Mouse (Mus musculus): ENCODE data around the gene Dscaml1. TPM values are rescaled to one million over a fixed set of nuclear protein-coding genes. Genes with fewer than 3 reads are reported as not detected.

Gene Dscaml1
- polyA plus RNA-seq, 1 experiment from 2014 or later = 1.1 TPM

DNA sequence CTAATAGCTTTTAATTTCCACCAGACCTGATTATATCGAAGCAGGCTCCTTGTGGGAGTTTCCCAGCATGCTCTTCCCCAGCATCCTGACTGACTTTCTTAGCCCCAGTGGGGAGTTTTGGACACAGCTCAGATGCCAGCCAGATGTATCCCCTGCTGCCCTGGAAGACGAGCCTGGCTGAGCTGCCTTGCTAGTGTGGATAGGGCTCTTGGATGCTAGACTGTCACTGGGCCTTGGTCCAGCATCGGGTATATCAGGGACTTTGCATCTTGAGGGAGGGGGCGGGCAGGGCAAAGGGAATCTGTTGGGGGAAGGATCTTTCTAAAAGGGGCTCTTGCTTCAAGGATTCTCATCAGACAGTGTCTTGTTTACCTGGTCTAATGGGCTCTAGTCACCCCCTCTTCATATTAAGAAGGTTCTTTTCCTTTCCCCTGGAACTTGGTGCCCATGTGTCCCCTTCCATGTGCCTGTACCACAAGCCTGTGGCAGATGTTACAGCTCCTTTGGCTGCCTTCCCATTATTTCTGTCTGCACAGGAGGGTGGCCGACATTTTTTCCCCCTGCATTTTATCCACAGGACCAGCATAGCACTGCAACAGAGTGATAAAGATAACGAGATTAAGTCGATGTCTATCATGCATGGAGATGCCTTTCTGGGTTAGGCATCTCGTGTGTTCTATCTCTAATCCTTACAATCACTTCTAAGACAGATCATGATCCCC, 28.6 kb downstream of the Dscaml1 start:
- ATAC-seq (ENCODE audit: insufficient read depth, low FRiP score, low TSS enrichment) (no peak), DNase-seq (ENCODE audit: low spot score) (no peak)
- no peaks in the 10 kb centered on the region for H3K9me3 ChIP-seq (ENCODE audit: control insufficient read depth, low read length)
- 80% methylated on average over 8 of the region's 8 CpGs for WGBS
- no peak overlapping the region for H3K4me2 ChIP-seq (ENCODE audit: low read depth)
- H3K4me1 ChIP-seq (ENCODE audit: control insufficient read depth, insufficient read depth, low read length) = no peaks in the 10 kb centered on the region
- no peaks in the 10 kb centered on the region for H3K36me3 ChIP-seq (ENCODE audit: control insufficient read depth, insufficient read depth, low read length)
- no peak overlapping the region for H3K27ac ChIP-seq (ENCODE audit: low read depth, low read length)
- H3K27me3 ChIP-seq (ENCODE audit: control insufficient read depth, insufficient read depth, low read length) = no peaks in the 10 kb centered on the region
- no peak overlapping the region for H3K9ac ChIP-seq (ENCODE audit: low read length)
- no peak overlapping the region for H3K4me3 ChIP-seq (ENCODE audit: low read depth, low read length)

DNA sequence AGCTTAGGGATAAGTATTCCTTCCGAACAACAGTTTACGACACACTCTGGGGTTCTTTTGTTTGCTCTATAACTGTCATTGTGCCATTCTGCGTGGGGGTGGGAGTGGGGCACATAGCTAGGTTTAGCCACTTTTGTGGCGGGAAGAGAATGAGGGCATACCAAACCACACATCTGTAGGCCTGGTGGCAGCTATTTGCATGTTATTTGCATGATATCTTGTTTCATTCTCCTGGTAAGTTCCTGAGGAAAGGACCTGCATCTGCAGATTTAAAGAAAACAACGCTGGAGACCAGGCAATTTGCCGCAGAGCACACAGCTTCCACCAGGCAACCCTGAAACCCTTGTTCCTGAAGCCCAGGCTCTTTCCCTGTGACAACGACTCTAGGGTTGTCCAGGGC, 30.8 kb downstream of the Dscaml1 start:
- ATAC-seq (ENCODE audit: insufficient read depth, low FRiP score, low TSS enrichment) = no peak
- no peaks in the 10 kb centered on the region for H3K4me1 ChIP-seq (ENCODE audit: control insufficient read depth, insufficient read depth, low read length)
- no peak overlapping the region for H3K4me3 ChIP-seq (ENCODE audit: low read depth, low read length)
- H3K4me2 ChIP-seq (ENCODE audit: low read depth) = no peak overlapping the region
- DNase-seq (ENCODE audit: low spot score) = no peak
- H3K9ac ChIP-seq (ENCODE audit: low read length) = no peak overlapping the region
- H3K27me3 ChIP-seq (ENCODE audit: control insufficient read depth, insufficient read depth, low read length) = no peaks in the 10 kb centered on the region
- H3K36me3 ChIP-seq (ENCODE audit: control insufficient read depth, insufficient read depth, low read length) = no peaks in the 10 kb centered on the region
- 28% methylated on average over 7 of the region's 7 CpGs for WGBS
- H3K9me3 ChIP-seq (ENCODE audit: control insufficient read depth, low read length) = no peaks in the 10 kb centered on the region
- no peak overlapping the region for H3K27ac ChIP-seq (ENCODE audit: low read depth, low read length)

DNA sequence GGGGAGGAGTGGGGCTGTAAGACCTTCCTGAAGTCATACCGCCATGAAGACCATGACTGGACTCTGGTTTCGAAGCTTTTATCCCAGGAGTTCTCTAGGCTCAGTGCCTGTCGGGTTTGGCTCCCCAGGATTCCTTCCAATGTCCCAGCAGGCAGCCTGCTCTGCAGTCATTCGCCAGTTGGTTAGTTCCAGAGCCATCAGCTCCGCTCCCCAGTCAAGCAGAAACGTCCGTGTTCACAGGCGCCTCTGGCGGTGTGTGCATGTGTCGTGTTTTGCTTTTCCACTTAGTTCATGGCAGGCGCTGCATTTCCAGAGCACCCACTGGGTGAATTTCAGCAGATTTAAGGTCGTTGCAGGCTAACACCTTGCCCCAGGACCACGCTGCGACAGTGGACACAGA, 31.9 kb downstream of the Dscaml1 start:
- WGBS = 66% methylated on average over 14 of the region's 14 CpGs
- ATAC-seq (ENCODE audit: insufficient read depth, low FRiP score, low TSS enrichment) (no peak), DNase-seq (ENCODE audit: low spot score) (no peak)
- no peak overlapping the region for H3K27ac ChIP-seq (ENCODE audit: low read depth, low read length)
- no peak overlapping the region for H3K4me2 ChIP-seq (ENCODE audit: low read depth)
- H3K9ac ChIP-seq (ENCODE audit: low read length) = no peak overlapping the region
- H3K36me3 ChIP-seq (ENCODE audit: control insufficient read depth, insufficient read depth, low read length) = no peaks in the 10 kb centered on the region
- H3K4me1 ChIP-seq (ENCODE audit: control insufficient read depth, insufficient read depth, low read length) = no peaks in the 10 kb centered on the region
- H3K9me3 ChIP-seq (ENCODE audit: control insufficient read depth, low read length) = no peaks in the 10 kb centered on the region
- no peaks in the 10 kb centered on the region for H3K27me3 ChIP-seq (ENCODE audit: control insufficient read depth, insufficient read depth, low read length)
- H3K4me3 ChIP-seq (ENCODE audit: low read depth, low read length) = no peak overlapping the region

DNA sequence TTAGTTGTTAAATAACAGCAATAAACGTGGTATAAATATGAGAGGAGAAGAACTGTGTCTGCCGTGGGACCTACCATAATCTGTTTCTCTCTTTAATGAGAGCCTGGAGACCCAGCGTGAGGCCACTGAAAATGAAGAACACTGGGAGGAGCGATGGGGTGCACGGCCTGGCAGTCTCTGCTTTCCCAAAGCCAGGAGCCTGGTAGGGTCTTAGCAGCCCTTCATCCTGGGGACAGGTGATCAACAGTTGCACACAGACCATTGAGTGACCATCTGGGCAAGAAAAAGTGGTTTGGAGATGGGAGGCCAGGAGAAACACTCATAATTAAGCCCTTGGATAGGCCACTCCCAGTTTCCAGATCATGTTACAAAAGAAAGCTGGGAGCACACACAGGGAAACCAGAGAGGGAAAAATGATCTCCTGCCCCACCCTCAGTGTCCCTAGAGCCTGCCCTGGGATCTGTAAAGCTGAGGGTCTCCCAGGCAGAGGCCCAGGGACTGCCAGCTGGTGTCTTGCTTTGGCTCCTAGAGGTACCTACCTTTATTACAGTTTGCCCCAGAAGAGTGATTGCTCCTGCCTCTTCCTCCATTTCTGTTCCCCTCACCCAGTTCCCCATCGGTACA, 39.1 kb downstream of the Dscaml1 start:
- DNase-seq (ENCODE audit: low spot score) = no peak
- no peak for ATAC-seq (ENCODE audit: insufficient read depth, low FRiP score, low TSS enrichment)
- Histone ChIP-seq H3K4me2 (ENCODE audit: low read depth) (no peak overlapping the region), H3K27me3 (ENCODE audit: control insufficient read depth, insufficient read depth, low read length) (no peaks in the 10 kb centered on the region), H3K9ac (ENCODE audit: low read length) (no peak overlapping the region), H3K27ac (ENCODE audit: low read depth, low read length) (no peak overlapping the region), H3K9me3 (ENCODE audit: control insufficient read depth, low read length) (no peaks in the 10 kb centered on the region), H3K4me1 (ENCODE audit: control insufficient read depth, insufficient read depth, low read length) (no peaks in the 10 kb centered on the region), H3K36me3 (ENCODE audit: control insufficient read depth, insufficient read depth, low read length) (no peaks in the 10 kb centered on the region), H3K4me3 (ENCODE audit: low read depth, low read length) (no peak overlapping the region)
- WGBS = 43% methylated on average over 6 of the region's 6 CpGs

DNA sequence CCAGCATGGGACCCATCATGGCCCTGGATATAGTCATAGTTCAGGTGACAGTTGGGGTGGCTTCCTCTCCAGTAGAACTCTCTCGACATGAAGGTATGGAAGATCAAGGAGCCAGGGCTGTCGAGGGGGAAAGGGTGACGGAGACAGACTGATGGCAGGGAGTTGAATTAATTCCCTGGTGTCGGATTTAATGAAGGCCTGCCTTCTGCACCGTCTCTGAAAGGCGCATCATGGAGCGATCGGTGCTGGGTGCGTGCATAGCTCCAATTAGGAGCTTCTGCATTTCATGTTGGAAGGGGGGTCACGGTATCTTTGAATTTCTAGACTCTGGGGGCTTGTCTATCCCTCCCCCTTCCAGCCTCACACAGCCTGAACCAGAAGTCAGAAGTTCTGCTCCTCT, 41.8 kb downstream of the Dscaml1 start:
- WGBS = 79% methylated on average over 10 of the region's 10 CpGs
- H3K4me1 ChIP-seq (ENCODE audit: control insufficient read depth, insufficient read depth, low read length) = no peaks in the 10 kb centered on the region
- H3K9ac ChIP-seq (ENCODE audit: low read length) = no peak overlapping the region
- H3K4me3 ChIP-seq (ENCODE audit: low read depth, low read length) = no peak overlapping the region
- H3K4me2 ChIP-seq (ENCODE audit: low read depth) = no peak overlapping the region
- H3K9me3 ChIP-seq (ENCODE audit: control insufficient read depth, low read length) = no peaks in the 10 kb centered on the region
- H3K36me3 ChIP-seq (ENCODE audit: control insufficient read depth, insufficient read depth, low read length) = no peaks in the 10 kb centered on the region
- no peak for DNase-seq (ENCODE audit: low spot score)
- H3K27me3 ChIP-seq (ENCODE audit: control insufficient read depth, insufficient read depth, low read length) = no peaks in the 10 kb centered on the region
- ATAC-seq (ENCODE audit: insufficient read depth, low FRiP score, low TSS enrichment) = no peak
- H3K27ac ChIP-seq (ENCODE audit: low read depth, low read length) = no peak overlapping the region

DNA sequence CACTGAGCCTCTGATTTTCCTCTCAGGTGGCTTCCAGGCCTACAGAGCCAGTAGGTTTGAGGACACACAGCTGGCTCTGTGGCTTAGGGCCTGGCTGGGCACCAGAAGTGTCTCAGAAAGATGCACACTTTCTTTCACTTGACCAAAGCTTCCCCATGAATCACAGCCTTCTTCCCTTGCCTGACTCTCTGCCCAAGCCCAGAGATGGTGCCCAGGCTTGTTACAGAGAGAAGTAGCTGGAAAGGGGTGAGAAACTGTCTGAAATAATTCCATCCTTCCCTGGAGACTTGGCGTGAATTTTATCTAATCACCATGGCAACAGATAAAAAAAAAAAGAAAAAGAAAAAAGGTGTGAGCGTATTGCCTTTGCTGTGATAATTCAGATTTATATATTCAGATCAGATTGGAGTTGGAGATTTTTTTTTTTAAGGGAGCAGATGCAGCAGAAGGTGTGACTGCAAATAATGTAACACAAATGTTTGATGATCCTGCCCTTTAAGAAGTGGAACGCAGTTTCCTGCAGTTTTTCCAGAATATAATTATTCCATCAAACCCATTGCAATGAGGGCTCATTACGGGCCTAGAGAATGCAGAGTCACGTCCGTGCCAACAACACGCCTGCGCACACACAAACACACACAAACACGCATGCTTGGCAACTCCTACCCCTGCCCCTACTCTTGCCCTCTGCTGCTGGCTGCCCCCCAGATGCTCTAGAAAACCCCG, 44.5 kb downstream of the Dscaml1 start:
- Histone ChIP-seq H3K9ac (ENCODE audit: low read length) (no peak overlapping the region), H3K9me3 (ENCODE audit: control insufficient read depth, low read length) (no peaks in the 10 kb centered on the region), H3K27me3 (ENCODE audit: control insufficient read depth, insufficient read depth, low read length) (no peaks in the 10 kb centered on the region), H3K4me2 (ENCODE audit: low read depth) (no peak overlapping the region), H3K4me3 (ENCODE audit: low read depth, low read length) (no peak overlapping the region), H3K27ac (ENCODE audit: low read depth, low read length) (no peak overlapping the region), H3K36me3 (ENCODE audit: control insufficient read depth, insufficient read depth, low read length) (no peaks in the 10 kb centered on the region), H3K4me1 (ENCODE audit: control insufficient read depth, insufficient read depth, low read length) (no peaks in the 10 kb centered on the region)
- DNase-seq (ENCODE audit: low spot score) (no peak), ATAC-seq (ENCODE audit: insufficient read depth, low FRiP score, low TSS enrichment) (no peak)
- WGBS = 90% methylated on average over 10 of the region's 10 CpGs

DNA sequence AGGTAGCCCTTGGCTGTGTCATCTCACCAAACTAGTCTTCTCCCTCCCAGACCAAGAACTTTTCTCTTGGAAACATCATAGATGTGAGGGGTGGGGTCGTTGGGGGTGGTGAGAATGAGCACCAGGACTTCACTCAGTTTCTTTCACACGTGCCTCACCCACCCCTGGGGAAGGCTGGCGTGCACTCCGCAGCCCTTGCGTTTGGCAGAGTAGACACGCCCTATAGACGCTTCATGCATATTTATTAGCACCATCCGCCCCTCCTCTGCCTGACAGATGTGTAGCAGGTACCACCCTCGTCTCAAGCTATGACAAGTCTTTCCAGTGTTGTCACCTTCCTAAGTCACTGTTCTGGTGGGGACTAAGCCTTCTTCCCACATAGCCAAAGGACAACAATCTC, 45.3 kb downstream of the Dscaml1 start:
- Histone ChIP-seq H3K4me1 (ENCODE audit: control insufficient read depth, insufficient read depth, low read length) (no peaks in the 10 kb centered on the region), H3K27me3 (ENCODE audit: control insufficient read depth, insufficient read depth, low read length) (no peaks in the 10 kb centered on the region), H3K9me3 (ENCODE audit: control insufficient read depth, low read length) (no peaks in the 10 kb centered on the region), H3K4me3 (ENCODE audit: low read depth, low read length) (no peak overlapping the region), H3K9ac (ENCODE audit: low read length) (no peak overlapping the region), H3K27ac (ENCODE audit: low read depth, low read length) (no peak overlapping the region), H3K4me2 (ENCODE audit: low read depth) (no peak overlapping the region), H3K36me3 (ENCODE audit: control insufficient read depth, insufficient read depth, low read length) (no peaks in the 10 kb centered on the region)
- ATAC-seq (ENCODE audit: insufficient read depth, low FRiP score, low TSS enrichment) = no peak
- DNase-seq (ENCODE audit: low spot score) = no peak
- WGBS = 33% methylated on average over 9 of the region's 9 CpGs

DNA sequence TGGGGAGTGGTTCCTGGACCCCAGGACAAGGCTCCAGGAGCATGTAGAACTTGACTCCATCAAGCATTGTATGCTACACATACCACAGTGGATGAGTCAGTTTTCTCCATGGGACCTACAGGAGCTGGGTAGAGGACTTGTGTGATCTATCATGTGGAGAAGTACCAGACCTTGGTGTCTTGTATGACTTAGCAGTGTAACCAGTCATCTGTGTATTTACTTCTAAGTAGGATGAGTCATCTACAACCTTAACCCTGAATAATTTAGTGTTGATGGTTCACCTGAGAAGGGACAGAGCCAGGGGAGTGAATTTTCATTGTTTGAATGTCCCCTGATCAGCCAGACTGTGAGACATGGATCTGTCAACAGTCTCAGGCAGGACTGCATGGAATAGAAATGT, 48.4 kb downstream of the Dscaml1 start:
- Histone ChIP-seq H3K4me3 (ENCODE audit: low read depth, low read length) (no peak overlapping the region), H3K9me3 (ENCODE audit: control insufficient read depth, low read length) (no peaks in the 10 kb centered on the region), H3K27me3 (ENCODE audit: control insufficient read depth, insufficient read depth, low read length) (no peaks in the 10 kb centered on the region), H3K27ac (ENCODE audit: low read depth, low read length) (no peak overlapping the region), H3K4me1 (ENCODE audit: control insufficient read depth, insufficient read depth, low read length) (no peaks in the 10 kb centered on the region), H3K9ac (ENCODE audit: low read length) (no peak overlapping the region), H3K36me3 (ENCODE audit: control insufficient read depth, insufficient read depth, low read length) (no peaks in the 10 kb centered on the region), H3K4me2 (ENCODE audit: low read depth) (no peak overlapping the region)
- no peak for DNase-seq (ENCODE audit: low spot score)
- no peak for ATAC-seq (ENCODE audit: insufficient read depth, low FRiP score, low TSS enrichment)

DNA sequence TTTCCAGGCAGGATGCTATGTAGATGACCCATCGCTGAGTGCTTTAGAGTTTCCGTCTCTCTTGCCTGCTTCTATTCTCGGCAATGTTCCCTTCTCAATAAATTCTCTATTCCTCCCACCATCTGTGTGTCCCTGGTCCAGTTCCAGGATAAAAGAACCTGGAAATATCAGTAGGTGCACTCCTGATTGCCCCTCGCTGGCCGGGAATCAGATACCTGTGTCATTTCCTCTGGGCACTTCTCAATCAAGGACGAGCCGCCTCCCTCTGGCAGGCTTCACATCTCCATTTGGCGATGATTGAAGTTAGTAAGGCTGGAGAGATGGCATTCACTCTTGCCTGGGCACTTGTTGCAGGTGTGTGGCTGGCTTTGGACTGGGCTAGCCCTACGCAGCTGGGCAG, 54.5 kb downstream of the Dscaml1 start:
- DNase-seq (ENCODE audit: low spot score) (no peak), ATAC-seq (ENCODE audit: insufficient read depth, low FRiP score, low TSS enrichment) (no peak)
- H3K9ac ChIP-seq (ENCODE audit: low read length) = no peak overlapping the region
- WGBS = 84% methylated on average over 9 of the region's 9 CpGs
- no peaks in the 10 kb centered on the region for H3K9me3 ChIP-seq (ENCODE audit: control insufficient read depth, low read length)
- no peaks in the 10 kb centered on the region for H3K4me1 ChIP-seq (ENCODE audit: control insufficient read depth, insufficient read depth, low read length)
- H3K27me3 ChIP-seq (ENCODE audit: control insufficient read depth, insufficient read depth, low read length) = no peaks in the 10 kb centered on the region
- no peaks in the 10 kb centered on the region for H3K36me3 ChIP-seq (ENCODE audit: control insufficient read depth, insufficient read depth, low read length)
- H3K27ac ChIP-seq (ENCODE audit: low read depth, low read length) = no peak overlapping the region
- no peak overlapping the region for H3K4me2 ChIP-seq (ENCODE audit: low read depth)
- H3K4me3 ChIP-seq (ENCODE audit: low read depth, low read length) = no peak overlapping the region

Measured in neural tube, embryonic 11.5 days (tissue).